Mouse (Mus musculus): ENCODE results near the gene Adcy2. TPM values are rescaled to one million over a fixed set of nuclear protein-coding genes. Genes with fewer than 3 reads are reported as not detected.

Gene Adcy2
- total and polyA plus RNA-seq, 2 experiments from 2014 or later, result 16.8 to 50.9 TPM

- no peak for TF ChIP-seq CTCF (IDR thresholded peaks at IDR 0.05)
- no peak overlapping the region for H3K4me3 ChIP-seq (ENCODE audit: low read depth, low read length)
- H3K9ac ChIP-seq (replicated peaks; ENCODE audit: low read length, poor library complexity, severe bottlenecking), result no peak overlapping the region
- DNase-seq (ENCODE audit: low spot score), result no peak
- no peak for ATAC-seq (ENCODE audit: low FRiP score)
- peaks cover 41% of the 10 kb centered on the region for H3K36me3 ChIP-seq (ENCODE audit: insufficient read depth, low read length)
- no peak overlapping the region for H3K4me2 ChIP-seq (ENCODE audit: low read depth, low read length, poor library complexity, severe bottlenecking)
- 82% methylated on average over 7 of the region's 7 CpGs for WGBS
- H3K27me3 ChIP-seq (ENCODE audit: insufficient read depth, low read length), result no peaks in the 10 kb centered on the region
- no peaks in the 10 kb centered on the region for H3K9me3 ChIP-seq (ENCODE audit: low read length)
- no peak overlapping the region for H3K27ac ChIP-seq (ENCODE audit: low read depth, low read length)
- H3K4me1 ChIP-seq (ENCODE audit: insufficient read depth, low read length), result no peaks in the 10 kb centered on the region; the same call in 1 of the 2 replicates
These were observed 413.9 kb downstream of the Adcy2 start for GRCm38 (mm10) chr13:68585441-68585840.

- WGBS, result 92% methylated on average over 11 of the region's 11 CpGs
These were observed 415.4 kb downstream of the Adcy2 start for GRCm38 (mm10) chr13:68583961-68584360.

DNA sequence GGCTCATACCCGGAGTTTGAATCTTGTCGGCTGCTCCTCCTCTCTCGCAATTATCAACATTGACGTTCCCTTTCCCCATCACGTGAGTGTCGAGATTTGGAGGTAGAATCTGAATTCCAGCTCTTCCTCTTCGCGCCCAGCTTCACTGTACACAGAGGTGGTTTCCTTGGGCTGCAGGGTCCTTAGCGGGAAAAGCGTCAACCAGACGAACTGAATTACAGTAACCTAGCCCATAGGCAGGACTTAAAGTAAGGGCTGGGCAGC is 416.9 kb downstream of the Adcy2 start:
- Histone ChIP-seq H3K36me3 (ENCODE audit: insufficient read depth, low read length) (peaks cover 31% of the 10 kb centered on the region), H3K4me3 (ENCODE audit: low read depth, low read length) (peak overlapping the region; percentile 79), H3K4me2 (ENCODE audit: low read depth, low read length, poor library complexity, severe bottlenecking) (peak overlapping the region; percentile 77), H3K9ac (replicated peaks; ENCODE audit: low read length, poor library complexity, severe bottlenecking) (peak overlapping the region; percentile 71), H3K27me3 (ENCODE audit: insufficient read depth, low read length) (no peaks in the 10 kb centered on the region), H3K4me1 (ENCODE audit: insufficient read depth, low read length) (no peaks in the 10 kb centered on the region; the same call in 1 of the 2 replicates), H3K27ac (ENCODE audit: low read depth, low read length) (peak overlapping the region; percentile 75), H3K9me3 (ENCODE audit: low read length) (no peaks in the 10 kb centered on the region)
- no peak for TF ChIP-seq CTCF (IDR thresholded peaks at IDR 0.05)
- ATAC-seq (ENCODE audit: low FRiP score), result peak; percentile 10; the same call in 1 of the 2 replicates
- DNase-seq (ENCODE audit: low spot score), result peak; percentile 17
- WGBS, result 0% methylated on average over 11 of the region's 11 CpGs

More at GRCm38 (mm10) chr13:68583961-68584360, 415.4 kb downstream of the Adcy2 start:
- H3K27me3 ChIP-seq (ENCODE audit: insufficient read depth, low read length), result no peaks in the 10 kb centered on the region
- no peak for TF ChIP-seq CTCF (IDR thresholded peaks at IDR 0.05)
- H3K4me1 ChIP-seq (ENCODE audit: insufficient read depth, low read length), result no peaks in the 10 kb centered on the region; the same call in 1 of the 2 replicates
- DNase-seq (ENCODE audit: low spot score) (no peak), ATAC-seq (ENCODE audit: low FRiP score) (no peak)
- H3K9me3 ChIP-seq (ENCODE audit: low read length), result no peaks in the 10 kb centered on the region
- H3K9ac ChIP-seq (replicated peaks; ENCODE audit: low read length, poor library complexity, severe bottlenecking), result no peak overlapping the region
- H3K4me2 ChIP-seq (ENCODE audit: low read depth, low read length, poor library complexity, severe bottlenecking), result no peak overlapping the region
- no peak overlapping the region for H3K4me3 ChIP-seq (ENCODE audit: low read depth, low read length)
- H3K27ac ChIP-seq (ENCODE audit: low read depth, low read length), result no peak overlapping the region
- H3K36me3 ChIP-seq (ENCODE audit: insufficient read depth, low read length), result peaks cover 41% of the 10 kb centered on the region

DNA sequence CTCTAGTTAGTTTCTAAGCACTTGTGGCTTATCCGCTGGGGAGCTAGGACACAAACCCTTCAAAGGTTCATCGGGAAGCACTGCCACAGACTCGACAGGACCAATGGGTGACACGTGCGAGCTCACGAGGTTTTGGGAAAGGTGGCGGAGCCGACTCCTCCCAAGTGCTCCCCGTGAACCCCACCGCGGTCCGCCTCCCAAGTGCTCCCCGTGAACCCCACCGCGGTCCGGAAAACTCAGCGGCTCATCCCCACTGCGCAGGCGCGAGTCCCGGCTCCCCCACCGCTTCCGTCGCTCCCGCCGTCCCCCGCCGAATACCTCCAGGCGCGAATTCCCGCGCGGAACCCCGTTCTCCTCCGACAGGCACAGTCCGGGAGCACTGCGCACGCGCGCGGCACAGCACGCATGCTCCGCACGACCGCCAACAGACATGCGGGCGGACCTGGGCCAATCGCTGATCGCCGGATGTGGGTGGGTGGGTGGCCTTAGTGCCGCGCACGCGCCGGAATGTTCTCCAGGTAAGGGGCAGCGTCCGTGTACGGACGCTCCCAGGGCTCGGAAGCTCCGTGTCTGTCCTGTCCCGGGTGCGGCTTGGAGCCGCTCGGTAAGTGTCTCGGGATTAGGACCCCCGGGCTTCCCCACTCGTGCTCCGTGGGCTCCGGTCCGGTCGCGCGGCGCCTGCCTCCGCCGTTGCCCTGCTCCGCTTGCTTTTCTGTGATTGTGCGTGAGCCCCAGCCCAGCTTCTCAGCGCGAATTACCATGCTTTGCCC is 417.4 kb downstream of the Adcy2 start, which contains the start of the genes Mtrr and Fastkd3:
TSS of gene Mtrr (minus strand) at position 403 of the 770 bp plus-strand sequence.
TSS of gene Fastkd3 (plus strand) at position 488 of the 770 bp plus-strand sequence.
- H3K27ac ChIP-seq (ENCODE audit: low read depth, low read length), result peak within 1 kb of the TSS; percentile 75
- peaks cover 32% of the 10 kb centered on the region for H3K36me3 ChIP-seq (ENCODE audit: insufficient read depth, low read length)
- peak within 1 kb of the TSS; percentile 77 for H3K4me2 ChIP-seq (ENCODE audit: low read depth, low read length, poor library complexity, severe bottlenecking)
- peak; percentile 100 for ATAC-seq (ENCODE audit: low FRiP score)
- no peak for TF ChIP-seq CTCF (IDR thresholded peaks at IDR 0.05)
- DNase-seq (ENCODE audit: low spot score), result peak; percentile 97
- no peaks in the 10 kb centered on the region; the same call in 1 of the 2 replicates for H3K4me1 ChIP-seq (ENCODE audit: insufficient read depth, low read length)
- H3K27me3 ChIP-seq (ENCODE audit: insufficient read depth, low read length), result no peaks in the 10 kb centered on the region
- under 1% methylated on average over 74 of the region's 81 CpGs for WGBS
- H3K9me3 ChIP-seq (ENCODE audit: low read length), result no peaks in the 10 kb centered on the region
- H3K4me3 ChIP-seq (ENCODE audit: low read depth, low read length), result peak within 1 kb of the TSS; percentile 79
- peak within 1 kb of the TSS; percentile 71 for H3K9ac ChIP-seq (replicated peaks; ENCODE audit: low read length, poor library complexity, severe bottlenecking)

DNA sequence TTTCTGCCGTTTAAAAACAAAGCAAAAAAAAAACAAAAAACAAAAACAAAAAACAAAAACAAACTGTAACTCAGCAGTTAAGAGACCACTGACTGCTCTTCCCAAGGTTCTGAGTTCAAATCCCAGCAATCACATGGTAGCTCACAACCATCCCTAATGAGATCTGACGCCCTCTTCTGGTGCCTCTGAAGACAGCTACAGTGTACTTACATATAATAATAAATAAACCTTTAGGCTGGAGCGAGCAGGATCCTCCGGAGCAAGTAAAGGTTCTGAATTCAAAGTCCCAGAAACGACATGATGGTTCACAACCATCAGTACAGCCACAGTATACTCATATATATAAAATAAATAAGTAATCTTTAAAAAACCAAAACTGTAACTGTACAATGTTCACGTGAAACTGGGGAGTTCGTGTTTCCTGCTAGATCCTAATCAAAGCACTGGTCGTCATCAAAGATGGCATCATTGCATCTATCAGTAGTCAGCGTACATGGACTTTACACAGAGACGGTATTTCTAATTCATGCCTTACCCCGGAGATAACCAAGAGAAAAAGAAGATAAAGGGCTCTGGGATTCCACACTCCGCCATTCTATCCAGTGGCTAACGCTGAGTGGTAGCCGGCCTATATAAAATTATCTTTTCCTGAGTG is 418.1 kb downstream of the Adcy2 start:
- WGBS, result 27% methylated on average over 14 of the region's 14 CpGs
- TF ChIP-seq CTCF (IDR thresholded peaks at IDR 0.05), result peak; percentile 50
- DNase-seq (ENCODE audit: low spot score) (no peak), ATAC-seq (ENCODE audit: low FRiP score) (no peak; the same call in 1 of the 2 replicates)
- Histone ChIP-seq H3K36me3 (ENCODE audit: insufficient read depth, low read length) (peaks cover 36% of the 10 kb centered on the region), H3K27me3 (ENCODE audit: insufficient read depth, low read length) (no peaks in the 10 kb centered on the region), H3K9ac (replicated peaks; ENCODE audit: low read length, poor library complexity, severe bottlenecking) (peak overlapping the region; percentile 71; the same call in 1 of the 2 replicates), H3K27ac (ENCODE audit: low read depth, low read length) (peak overlapping the region; percentile 75), H3K4me3 (ENCODE audit: low read depth, low read length) (peak overlapping the region; percentile 79), H3K4me1 (ENCODE audit: insufficient read depth, low read length) (no peaks in the 10 kb centered on the region; the same call in 1 of the 2 replicates), H3K4me2 (ENCODE audit: low read depth, low read length, poor library complexity, severe bottlenecking) (peak overlapping the region; percentile 77), H3K9me3 (ENCODE audit: low read length) (no peaks in the 10 kb centered on the region)

- Histone ChIP-seq H3K4me2 (ENCODE audit: low read depth, low read length, poor library complexity, severe bottlenecking) (no peak overlapping the region), H3K27me3 (ENCODE audit: insufficient read depth, low read length) (no peaks in the 10 kb centered on the region), H3K36me3 (ENCODE audit: insufficient read depth, low read length) (peaks cover 28% of the 10 kb centered on the region), H3K9me3 (ENCODE audit: low read length) (no peaks in the 10 kb centered on the region), H3K4me1 (ENCODE audit: insufficient read depth, low read length) (no peaks in the 10 kb centered on the region; the same call in 1 of the 2 replicates), H3K27ac (ENCODE audit: low read depth, low read length) (no peak overlapping the region), H3K9ac (replicated peaks; ENCODE audit: low read length, poor library complexity, severe bottlenecking) (no peak overlapping the region), H3K4me3 (ENCODE audit: low read depth, low read length) (no peak overlapping the region)
- no peak for ATAC-seq (ENCODE audit: low FRiP score)
- no peak for DNase-seq (ENCODE audit: low spot score)
- no peak for TF ChIP-seq CTCF (IDR thresholded peaks at IDR 0.05)
- 91% methylated on average over 7 of the region's 7 CpGs for WGBS
These were observed 421.4 kb downstream of the Adcy2 start for GRCm38 (mm10) chr13:68577945-68578344.
